Comparison of ENCODE assay signal across 20 mouse cellular contexts in genomic region chr10:84693841-84694638, GRCm38 (mm10).
DNase-seq lines count a peak whose midpoint lies in the region; ATAC-seq and TF ChIP-seq lines count a peak whose summit lies in the region.
"Had no signal": no experiment of that assay in that cellular context is flagged by ENCODE, and none has a peak within 500 bp of the region (broad histone marks: within the 10 kb centered on the region; RNA-seq: fewer than 3 reads in every experiment).

No protein-coding gene starts in this region.

- TF ChIP-seq CTCF in forebrain, postnatal 0 days (IDR thresholded peaks at IDR 0.05; ENCODE audit: low read depth), result no peak

- no peak overlapping the region for H3K4me2 ChIP-seq in forebrain, postnatal 0 days (ENCODE audit: low read depth)
- H3K4me2 ChIP-seq in forebrain, embryonic 14.5 days (ENCODE audit: low read length), result no peak overlapping the region
- H3K4me2 ChIP-seq in hindbrain, embryonic 12.5 days (replicated peaks), result no peak overlapping the region
- H3K4me2 ChIP-seq in midbrain, embryonic 12.5 days (replicated peaks), result no peak overlapping the region
- H3K4me2 ChIP-seq in neural tube, embryonic 15.5 days, result no peak overlapping the region
- H3K4me2 ChIP-seq: embryonic facial prominence, embryonic 12.5 days; kidney, embryonic 15.5 days; limb, embryonic 15.5 days; stomach, embryonic 15.5 days had no signal

- H3K27me3 ChIP-seq in forebrain, postnatal 0 days (ENCODE audit: insufficient read depth, low read length), result no peaks in the 10 kb centered on the region
- H3K27me3 ChIP-seq in forebrain, embryonic 14.5 days (replicated peaks; ENCODE audit: control insufficient read depth, insufficient read depth, low read length), result no peaks in the 10 kb centered on the region
- no peaks in the 10 kb centered on the region for H3K27me3 ChIP-seq in hindbrain, embryonic 12.5 days
- H3K27me3 ChIP-seq in midbrain, embryonic 12.5 days, result peaks cover 23% of the 10 kb centered on the region
- no peaks in the 10 kb centered on the region for H3K27me3 ChIP-seq in neural tube, embryonic 15.5 days (replicated peaks)
- H3K27me3 ChIP-seq: CH12.LX; embryonic facial prominence, embryonic 12.5 days; kidney, embryonic 15.5 days; limb, embryonic 15.5 days; stomach, embryonic 15.5 days had no signal

- no peaks in the 10 kb centered on the region for H3K4me1 ChIP-seq in forebrain, postnatal 0 days (ENCODE audit: insufficient read depth)
- no peaks in the 10 kb centered on the region for H3K4me1 ChIP-seq in forebrain, embryonic 14.5 days (ENCODE audit: control insufficient read depth, insufficient read depth, low read length)
- peaks cover 20% of the 10 kb centered on the region for H3K4me1 ChIP-seq in hindbrain, embryonic 12.5 days
- H3K4me1 ChIP-seq in midbrain, embryonic 12.5 days, result peaks cover 11% of the 10 kb centered on the region
- peaks cover 7% of the 10 kb centered on the region; the same call in 1 of the 2 replicates for H3K4me1 ChIP-seq in neural tube, embryonic 15.5 days
- H3K4me1 ChIP-seq: embryonic facial prominence, embryonic 12.5 days; kidney, embryonic 15.5 days; limb, embryonic 15.5 days; stomach, embryonic 15.5 days had no signal

- no peak overlapping the region for H3K9ac ChIP-seq in forebrain, postnatal 0 days
- no peak overlapping the region for H3K9ac ChIP-seq in forebrain, embryonic 14.5 days (ENCODE audit: low read length)
- H3K9ac ChIP-seq in hindbrain, embryonic 12.5 days, result no peak overlapping the region
- H3K9ac ChIP-seq in midbrain, embryonic 12.5 days (replicated peaks), result no peak overlapping the region
- no peak overlapping the region for H3K9ac ChIP-seq in neural tube, embryonic 15.5 days (replicated peaks)
- H3K9ac ChIP-seq: embryonic facial prominence, embryonic 12.5 days; kidney, embryonic 15.5 days; limb, embryonic 15.5 days; stomach, embryonic 15.5 days had no signal

- H3K4me3 ChIP-seq in forebrain, postnatal 0 days (ENCODE audit: low read depth, low read length), result no peak overlapping the region
- H3K4me3 ChIP-seq in forebrain, embryonic 14.5 days (ENCODE audit: low read depth, low read length), result no peak overlapping the region
- H3K4me3 ChIP-seq in hindbrain, embryonic 12.5 days, result no peak overlapping the region
- H3K4me3 ChIP-seq in midbrain, embryonic 12.5 days, result no peak overlapping the region
- no peak overlapping the region for H3K4me3 ChIP-seq in neural tube, embryonic 15.5 days (replicated peaks)
- H3K4me3 ChIP-seq: embryonic facial prominence, embryonic 12.5 days; kidney, embryonic 15.5 days; limb, embryonic 15.5 days; stomach, embryonic 15.5 days had no signal

- ATAC-seq in forebrain, postnatal 0 days, result peak; percentile 69
- no peak; the same call in 1 of the 2 replicates for ATAC-seq in forebrain, embryonic 14.5 days
- peak; percentile 71 for ATAC-seq in hindbrain, embryonic 12.5 days (ENCODE audit: low FRiP score)
- 0 out of 2 replicates have a peak, but pooled peaks have one; percentile 52 for ATAC-seq in midbrain, embryonic 12.5 days (ENCODE audit: low FRiP score, low read depth)
- ATAC-seq in neural tube, embryonic 15.5 days (ENCODE audit: low FRiP score), result peak; percentile 65

- DNase-seq in forebrain, postnatal 0 days, result no peak
- no peak for DNase-seq in forebrain, embryonic 14.5 days (ENCODE audit: low spot score)
- DNase-seq in spleen, postnatal 4 days (ENCODE audit: low spot score in 2 of 2), result no peak
- no peak for DNase-seq in cerebellum, postnatal 10 days
- DNase-seq: adrenal gland, adult 8-10 months; cerebellum, adult 11 months; cerebellum, postnatal 25 days; gastrocnemius, postnatal 10 days; heart, postnatal 10 days; lung, adult 18-20 months; lung, postnatal 36 days; spleen, adult 18-20 months had no signal

- 61% methylated on average over 8 of the region's 8 CpGs for WGBS in forebrain, postnatal 0 days
- 79% methylated on average over 8 of the region's 8 CpGs for WGBS in forebrain, embryonic 14.5 days
- WGBS in hindbrain, embryonic 12.5 days, result 48% methylated on average over 8 of the region's 8 CpGs
- WGBS in midbrain, embryonic 12.5 days, result 57% methylated on average over 8 of the region's 8 CpGs
- WGBS in neural tube, embryonic 15.5 days, result 19% methylated on average over 8 of the region's 8 CpGs

- no peaks in the 10 kb centered on the region for H3K9me3 ChIP-seq in forebrain, postnatal 0 days (ENCODE audit: low read length)
- no peaks in the 10 kb centered on the region for H3K9me3 ChIP-seq in forebrain, embryonic 14.5 days (replicated peaks; ENCODE audit: control insufficient read depth, low read length)
- H3K9me3 ChIP-seq in hindbrain, embryonic 12.5 days (replicated peaks), result no peaks in the 10 kb centered on the region
- no peaks in the 10 kb centered on the region for H3K9me3 ChIP-seq in midbrain, embryonic 12.5 days
- no peaks in the 10 kb centered on the region for H3K9me3 ChIP-seq in neural tube, embryonic 15.5 days (replicated peaks)
- H3K9me3 ChIP-seq: embryonic facial prominence, embryonic 12.5 days; kidney, embryonic 15.5 days; limb, embryonic 15.5 days; stomach, embryonic 15.5 days had no signal

- no peak overlapping the region for H3K27ac ChIP-seq in forebrain, postnatal 0 days (ENCODE audit: low read depth, low read length)
- no peak overlapping the region for H3K27ac ChIP-seq in forebrain, embryonic 14.5 days (ENCODE audit: low read depth, low read length)
- 0 out of 2 replicates have a peak overlapping the region, but pooled peaks have one; percentile 23 for H3K27ac ChIP-seq in hindbrain, embryonic 12.5 days
- H3K27ac ChIP-seq in midbrain, embryonic 12.5 days (replicated peaks), result peak overlapping the region; percentile 46; the same call in 1 of the 2 replicates
- H3K27ac ChIP-seq in neural tube, embryonic 15.5 days (replicated peaks), result peak overlapping the region; percentile 28; the same call in 1 of the 2 replicates
- H3K27ac ChIP-seq: embryonic facial prominence, embryonic 12.5 days; kidney, embryonic 15.5 days; limb, embryonic 15.5 days; stomach, embryonic 15.5 days had no signal

- H3K36me3 ChIP-seq in forebrain, postnatal 0 days (ENCODE audit: insufficient read depth), result peaks cover 10% of the 10 kb centered on the region; the same call in 1 of the 2 replicates
- peaks cover 13% of the 10 kb centered on the region; the same call in 1 of the 2 replicates for H3K36me3 ChIP-seq in forebrain, embryonic 14.5 days (ENCODE audit: control insufficient read depth, insufficient read depth, low read length)
- peaks cover 23% of the 10 kb centered on the region for H3K36me3 ChIP-seq in hindbrain, embryonic 12.5 days
- H3K36me3 ChIP-seq in midbrain, embryonic 12.5 days, result peaks cover 16% of the 10 kb centered on the region
- H3K36me3 ChIP-seq in neural tube, embryonic 15.5 days, result peaks cover 20% of the 10 kb centered on the region

Comparison
In these comparisons a context has a peak if more than half of its experiments do, and no peak if none do; other contexts are left out.
1. H3K27ac ChIP-seq: peak in hindbrain, embryonic 12.5 days (single experiment), midbrain, embryonic 12.5 days (single experiment) and neural tube, embryonic 15.5 days (single experiment); none in forebrain, postnatal 0 days (single experiment) and forebrain, embryonic 14.5 days (single experiment).